Mouse (Mus musculus) liver, embryonic 14.5 days (tissue): ENCODE measurements at regions not wholly inside any gene's neighbourhood (a gene's known extent, or its start where the extent isn't known, plus 50 kb on each side); places are given as distances from the start of the nearest gene placed in this dataset.

Source experiments
- CTCF ChIP-seq: IDR thresholded peaks from 2 replicates; pipeline ENCODE4 v1.5.1; 2016; ENCODE audit warnings: antibody characterized with exemption, low read depth, control low read depth
- EP300 ChIP-seq: IDR thresholded peaks from 2 replicates; pipeline ENCODE4 v1.6.1; 2016; ENCODE audit warnings: antibody characterized with exemption, low read depth

- TF ChIP-seq CTCF: no peak
- TF ChIP-seq EP300: no peak
Observed at GRCm38 (mm10) chr12:94749747-94750515, 942.1 kb upstream of the Flrt2 start.
